Mouse (Mus musculus) activated CD4-positive, CD25-positive, alpha-beta regulatory T cell, adult 4 months (primary cell): Measurements from ENCODE around the gene Chad. TPM values are rescaled to one million over a fixed set of nuclear protein-coding genes. Genes with fewer than 3 reads are reported as not detected.

Source experiments
- ATAC-seq: one replicate; pipeline ENCODE4 v1.8.0; 2017
- polyA plus RNA-seq, 2 experiments: library from polyadenylated mRNA; unstranded; fragments of 100-300 nt; shearing (Covaris generic); gene quantifications; one replicate each; pipeline ENCODE4 v1.2.1; 2017

Chad gene
- polyA plus RNA-seq, 2 experiments from 2014 or later, result 0.38 TPM; not detected in 1

- no peak for ATAC-seq
Observed at GRCm38 (mm10) chr11:94566534-94566933, 1.7 kb downstream of the Chad start.

DNA sequence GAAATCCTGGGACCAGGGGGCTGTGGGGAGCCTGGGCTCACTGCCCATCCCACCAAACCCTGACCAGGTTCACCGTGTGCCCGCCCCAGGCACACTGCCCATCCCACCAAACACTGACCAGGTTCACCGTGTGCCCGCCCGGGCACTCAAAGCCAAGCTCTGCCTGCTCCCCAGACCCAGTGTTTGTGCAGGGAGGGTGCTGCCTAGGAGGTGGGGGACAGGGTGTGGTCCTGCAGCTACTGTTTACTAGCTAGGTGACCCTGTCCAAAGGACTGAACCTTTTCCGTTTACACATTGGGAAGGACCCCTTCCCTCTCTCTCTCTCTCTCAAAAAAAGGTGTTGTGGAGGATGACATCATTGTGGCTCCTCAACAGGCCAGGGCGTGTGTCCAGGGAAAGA is 2.5 kb downstream of the Chad start:
- ATAC-seq, result no peak

GRCm38 (mm10) chr11:94570612-94571011 is 5.8 kb downstream of the Chad start:
- no peak for ATAC-seq

GRCm38 (mm10) chr11:94571850-94572249 is 7.0 kb downstream of the Chad start:
- ATAC-seq, result no peak

GRCm38 (mm10) chr11:94574560-94574959 is 9.7 kb downstream of the Chad start:
- no peak for ATAC-seq

GRCm38 (mm10) chr11:94575036-94575435 is 10.2 kb downstream of the Chad start:
- no peak for ATAC-seq

- no peak for ATAC-seq
Observed at GRCm38 (mm10) chr11:94576361-94576760, 11.5 kb downstream of the Chad start.

- no peak for ATAC-seq
Observed at GRCm38 (mm10) chr11:94580111-94580740, 15.4 kb downstream of the Chad start.

DNA sequence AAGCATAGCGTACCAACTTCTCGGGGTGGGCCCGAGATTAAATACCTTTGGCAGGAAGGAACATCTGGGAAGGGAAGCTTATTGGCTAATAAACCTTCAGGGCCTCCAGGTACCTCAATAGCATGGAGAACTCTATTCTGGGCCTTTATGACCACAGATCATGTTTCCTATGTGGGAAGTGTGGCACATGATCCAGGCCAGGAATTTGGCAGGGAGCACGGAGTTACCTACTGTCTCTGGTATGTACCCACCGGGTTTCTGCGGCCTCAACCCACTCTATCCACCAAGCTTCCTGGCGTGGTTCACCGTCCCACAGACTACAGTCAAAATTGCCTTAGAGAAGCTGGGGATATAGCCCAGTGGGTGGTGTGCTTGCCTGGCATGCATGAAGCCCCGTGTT is 20.2 kb downstream of the Chad start:
- ATAC-seq, result no peak

GRCm38 (mm10) chr11:94587511-94587910 is 22.7 kb downstream of the Chad start:
- ATAC-seq, result no peak

GRCm38 (mm10) chr11:94596311-94596852 is 31.5 kb downstream of the Chad start:
- ATAC-seq, result peak; percentile 45

DNA sequence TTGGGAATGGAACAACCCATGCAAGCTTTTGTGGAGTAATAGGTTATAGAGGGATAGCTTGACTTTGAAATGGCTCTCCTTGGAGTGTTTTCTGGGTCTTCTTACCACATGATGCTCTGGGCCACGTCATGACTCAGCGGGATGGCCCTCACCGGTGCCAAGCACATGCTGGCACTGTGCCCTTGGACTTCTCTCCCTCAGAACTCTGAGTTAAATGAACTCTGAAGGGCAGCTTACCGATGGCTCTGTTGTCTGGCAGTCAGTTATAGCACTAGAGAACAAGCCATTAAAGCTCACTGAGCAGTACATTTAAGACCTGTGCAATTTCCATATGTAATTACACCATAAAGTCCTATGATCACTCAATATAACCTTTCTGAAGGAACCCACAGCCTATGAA is 32.5 kb downstream of the Chad start:
- ATAC-seq, result no peak

GRCm38 (mm10) chr11:94598437-94599120 is 33.7 kb downstream of the Chad start:
- no peak for ATAC-seq

DNA sequence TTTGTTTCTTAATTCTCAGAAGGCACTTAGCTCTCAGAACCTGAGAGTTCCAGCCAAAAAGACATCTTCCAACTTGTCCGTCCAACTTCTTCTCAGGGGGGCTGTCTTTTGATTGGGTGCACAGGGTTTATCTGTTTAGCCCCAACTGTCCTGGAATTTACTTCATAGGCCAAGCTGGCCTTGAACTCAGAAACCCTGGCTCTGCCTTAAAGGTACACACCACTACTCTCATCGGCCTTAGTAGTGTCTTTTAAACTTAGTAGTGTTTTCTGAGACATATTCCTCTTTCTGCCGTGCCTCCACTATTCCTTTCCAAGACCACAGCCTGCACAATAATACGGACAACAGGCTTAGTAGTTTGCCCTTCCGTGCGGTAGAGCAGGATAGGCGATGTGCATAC is 35.6 kb downstream of the Chad start:
- ATAC-seq, result no peak

- peak; percentile 88 for ATAC-seq
Observed at GRCm38 (mm10) chr11:94601321-94602281, 36.8 kb downstream of the Chad start, which contains the start of gene Acsf2. TSS of gene Acsf2 (minus strand) at chr11:94601871.

- no peak for ATAC-seq
Observed at GRCm38 (mm10) chr11:94602356-94602955, 37.6 kb downstream of the Chad start.

DNA sequence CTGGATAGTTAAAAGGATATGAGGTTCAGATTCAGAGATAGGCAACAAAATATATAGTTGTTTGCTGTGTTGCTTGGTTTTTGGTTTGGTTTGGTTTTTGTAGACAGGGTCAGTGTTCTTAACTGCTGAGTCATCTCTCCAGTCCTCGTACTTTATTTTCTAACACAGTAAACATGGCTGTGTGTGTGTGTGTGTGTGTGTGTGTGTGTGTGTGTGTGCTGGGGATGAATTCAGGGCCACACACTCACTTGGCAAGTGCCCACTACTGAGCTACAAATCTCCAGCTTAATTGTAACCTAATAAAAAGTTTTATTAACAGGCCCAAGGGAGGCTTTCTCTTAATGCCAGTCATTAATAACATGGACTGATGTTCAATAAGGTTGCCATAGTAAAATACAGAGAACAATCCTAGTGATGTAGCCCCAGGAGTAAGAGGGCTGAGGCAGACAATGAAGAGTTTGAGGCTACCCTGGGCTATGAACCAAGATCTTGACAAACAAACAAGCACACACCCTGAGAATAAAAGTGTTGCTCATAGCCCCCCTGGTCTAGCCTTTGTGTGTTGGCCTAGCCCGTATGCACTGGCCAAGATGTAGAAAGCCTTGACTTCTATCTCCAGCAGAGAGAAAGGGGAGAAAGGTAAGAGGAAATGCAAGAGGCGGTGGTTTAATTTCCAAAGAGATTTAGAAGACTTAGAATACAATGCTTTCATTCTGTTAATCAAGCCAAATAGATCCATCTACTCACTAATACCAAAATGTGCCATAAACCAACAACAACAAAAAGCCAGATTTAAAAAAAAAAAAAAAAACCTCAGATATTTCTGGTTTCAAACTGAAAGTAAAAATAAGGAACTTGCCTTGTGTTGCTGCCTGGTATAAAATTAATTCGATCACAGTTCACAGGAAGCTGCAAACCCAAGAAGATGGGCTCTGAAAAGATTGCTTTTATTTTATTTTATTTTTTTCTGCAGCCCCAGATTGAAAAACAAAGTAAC is 46.2 kb downstream of the Chad start:
- ATAC-seq, result no peak

DNA sequence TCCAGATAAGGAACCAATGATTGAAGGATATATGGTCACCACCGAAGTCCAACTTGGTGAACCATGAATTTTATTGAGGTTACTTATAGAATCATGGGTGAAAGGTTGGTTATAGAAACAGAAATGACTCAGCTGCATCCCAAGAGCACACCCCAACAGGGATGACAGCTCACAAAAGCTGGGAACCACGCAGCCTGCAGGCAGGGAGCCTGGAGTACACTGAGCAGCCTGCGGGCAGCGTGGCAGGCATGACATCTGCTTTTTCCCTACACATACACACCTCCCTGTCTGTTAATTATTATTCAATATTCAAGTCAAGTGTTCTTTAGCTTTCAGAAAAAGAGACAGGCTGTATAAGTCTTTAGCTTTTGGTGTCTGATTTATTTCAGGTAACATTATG is 49.8 kb downstream of the Chad start:
- no peak for ATAC-seq

DNA sequence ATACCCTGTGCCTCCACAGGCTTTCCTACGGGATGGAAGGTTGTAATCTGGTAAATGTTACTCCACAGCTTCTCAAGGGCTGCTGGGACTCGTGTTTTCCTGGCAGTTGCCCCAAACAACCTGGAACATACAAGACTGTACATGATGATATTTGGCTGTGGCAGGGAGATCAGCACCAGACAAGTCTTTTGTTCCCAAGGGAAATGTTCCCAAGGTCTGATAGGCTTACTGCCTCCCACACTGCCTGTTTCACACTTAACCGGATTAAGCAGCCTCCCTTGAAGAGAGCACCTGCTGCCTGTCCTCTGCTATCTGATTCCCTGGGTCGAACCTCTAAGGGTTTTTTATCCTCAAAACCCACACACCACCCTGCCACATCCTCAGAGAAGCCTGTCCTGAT is 50.6 kb downstream of the Chad start:
- no peak for ATAC-seq

DNA sequence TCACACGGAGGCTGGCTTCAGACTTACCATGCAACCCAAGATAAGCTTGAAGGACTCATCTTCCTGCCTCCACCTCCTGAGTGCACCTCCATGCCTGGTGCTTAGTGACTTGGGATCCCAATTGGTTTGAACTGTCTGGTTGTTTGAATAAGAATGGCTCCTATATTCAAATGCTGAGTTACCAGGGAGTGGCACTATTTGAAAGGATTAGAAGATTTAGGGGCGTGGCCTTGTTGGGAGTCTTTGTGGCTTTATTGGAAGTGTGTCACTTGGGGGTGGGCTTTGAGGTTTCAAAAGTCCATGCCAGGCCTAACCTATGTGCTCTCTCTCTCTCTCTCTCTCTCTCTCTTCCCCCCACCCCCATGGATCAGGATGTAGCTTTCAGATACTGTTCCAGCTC is 52.8 kb downstream of the Chad start:
- no peak for ATAC-seq
